Mouse (Mus musculus): ENCODE measurements around the gene Mt3. TPM values are rescaled to one million over a fixed set of nuclear protein-coding genes. Genes with fewer than 3 reads are reported as not detected.

Gene Mt3
- 28.4 TPM for polyA plus RNA-seq (2014; fragmentation: Illumina TruSeq; extraction: RNeasy Lipid Tissue Mini Kit (QIAGEN cat#74804); ENCODE audit: low read depth, low replicate concordance)

DNA sequence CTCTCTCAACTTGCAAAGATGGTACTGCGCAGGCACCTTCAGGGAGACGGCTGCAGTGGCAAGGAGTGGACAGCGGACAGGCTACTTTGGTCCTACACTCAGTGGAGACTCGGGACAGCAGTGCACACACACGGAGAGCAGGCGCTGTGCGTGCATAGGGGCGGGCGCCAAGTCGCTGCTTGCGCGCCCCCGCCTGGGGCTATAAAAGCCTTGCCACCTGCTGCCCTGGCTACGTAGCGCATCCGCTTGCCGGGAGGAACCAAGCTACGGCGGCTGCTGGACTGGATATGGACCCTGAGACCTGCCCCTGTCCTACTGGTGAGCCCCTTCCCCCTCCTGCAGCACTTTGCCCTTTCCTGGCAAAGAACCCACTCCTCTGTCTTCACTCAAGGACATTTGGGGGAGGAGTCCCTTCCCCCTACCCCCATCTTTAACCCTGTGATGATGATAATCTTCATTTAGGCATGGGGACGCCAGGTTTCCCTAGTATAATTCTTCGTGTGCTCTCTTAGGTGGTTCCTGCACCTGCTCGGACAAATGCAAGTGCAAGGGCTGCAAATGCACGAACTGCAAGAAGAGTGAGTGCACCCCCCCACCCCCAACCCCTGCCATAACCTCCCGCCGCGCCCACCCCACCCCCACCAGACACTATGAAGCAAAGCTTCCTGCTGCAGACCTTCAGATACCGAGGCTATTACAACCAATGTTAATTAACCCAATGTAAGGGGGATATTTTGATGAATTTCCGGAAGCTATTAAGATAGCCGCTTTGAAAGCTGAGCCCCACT lies at the start of gene Mt3:
Gene Mt3 (plus strand): TSS at position 95 of the 788 bp plus-strand sequence.

DNA sequence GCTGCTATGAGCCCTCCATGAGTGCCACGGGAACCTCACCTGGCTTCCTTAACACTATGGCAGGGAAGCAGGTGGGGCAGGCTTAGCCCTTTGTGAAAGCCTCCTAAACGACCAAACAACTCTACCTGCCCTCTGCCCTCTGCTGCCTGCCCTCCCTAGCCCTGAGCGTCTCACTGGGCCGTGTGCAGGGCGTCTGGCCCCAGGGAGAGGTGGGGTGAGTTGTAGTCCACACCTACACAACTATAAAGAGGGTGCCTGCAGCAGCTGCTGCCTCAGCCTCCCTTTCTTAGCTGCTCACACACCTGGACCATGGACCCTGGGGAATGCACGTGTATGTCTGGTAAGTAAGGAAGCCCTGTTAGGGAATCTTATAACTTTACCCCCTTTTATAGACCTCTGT lies 15.5 kb upstream of the Mt3 start, which contains the start of gene Mt4:
Gene Mt4 (plus strand): TSS at position 265 of the 400 bp plus-strand sequence.

DNA sequence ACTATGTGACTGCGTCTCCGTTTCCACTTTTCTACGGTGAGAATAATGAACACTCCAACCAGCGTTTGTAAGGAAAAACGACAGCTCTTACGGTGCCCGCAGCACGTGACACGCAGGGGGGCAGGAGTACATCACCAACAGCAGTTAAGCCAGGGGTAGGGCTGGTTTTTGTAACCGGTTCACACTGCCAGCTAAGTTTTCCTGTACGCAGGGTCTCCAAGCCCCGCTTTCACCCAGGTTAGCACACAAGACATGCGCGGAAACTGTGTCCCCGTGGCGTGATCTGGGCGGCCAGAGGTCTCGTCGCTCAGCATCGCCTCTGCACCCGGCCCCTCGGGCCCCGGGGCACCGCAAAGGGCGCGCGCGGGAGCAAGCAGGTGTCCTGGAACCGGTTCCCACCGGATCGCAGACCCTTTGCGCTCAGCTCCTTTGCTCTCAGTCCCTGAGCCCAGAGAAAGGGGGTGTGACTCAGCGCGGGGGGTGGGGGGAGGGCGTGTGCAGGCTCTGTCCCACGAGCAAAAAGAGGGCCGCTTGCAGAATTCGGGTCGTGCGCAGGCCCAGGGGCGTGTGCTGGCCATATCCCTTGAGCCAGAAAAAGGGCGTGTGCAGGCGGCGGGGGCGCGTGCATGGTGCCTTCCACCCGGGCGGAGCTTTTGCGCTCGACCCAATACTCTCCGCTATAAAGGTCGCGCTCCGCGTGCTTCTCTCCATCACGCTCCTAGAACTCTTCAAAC lies 19.8 kb downstream of the Mt3 start, which contains the start of gene Mt2:
Gene Mt2 (plus strand): TSS at position 590 of the 734 bp plus-strand sequence.

DNA sequence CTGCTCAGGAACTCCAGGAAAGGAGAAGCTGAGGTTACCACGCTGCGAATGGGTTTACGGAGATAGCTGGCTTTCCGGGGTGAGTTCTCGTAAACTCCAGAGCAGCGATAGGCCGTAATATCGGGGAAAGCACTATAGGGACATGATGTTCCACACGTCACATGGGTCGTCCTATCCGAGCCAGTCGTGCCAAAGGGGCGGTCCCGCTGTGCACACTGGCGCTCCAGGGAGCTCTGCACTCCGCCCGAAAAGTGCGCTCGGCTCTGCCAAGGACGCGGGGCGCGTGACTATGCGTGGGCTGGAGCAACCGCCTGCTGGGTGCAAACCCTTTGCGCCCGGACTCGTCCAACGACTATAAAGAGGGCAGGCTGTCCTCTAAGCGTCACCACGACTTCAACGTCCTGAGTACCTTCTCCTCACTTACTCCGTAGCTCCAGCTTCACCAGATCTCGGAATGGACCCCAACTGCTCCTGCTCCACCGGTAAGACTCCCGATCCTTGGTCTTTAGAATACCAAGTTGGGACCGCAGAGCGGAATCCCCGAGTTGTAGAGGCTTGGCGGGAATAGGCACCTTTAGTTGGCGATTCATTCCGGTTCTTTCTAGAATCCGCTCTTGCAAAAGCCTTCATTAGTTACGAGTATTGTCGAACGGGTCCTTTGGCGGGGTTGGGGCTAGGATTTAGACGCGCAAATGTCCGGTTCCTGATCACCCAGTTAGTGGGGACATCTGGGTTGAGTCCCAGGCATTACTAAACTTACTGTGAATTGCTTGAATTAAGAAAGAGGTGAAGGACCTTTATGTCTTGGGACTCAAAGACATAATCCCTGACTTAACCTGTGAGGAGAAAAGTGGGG lies 26.7 kb downstream of the Mt3 start, which contains the start of gene Mt1:
Gene Mt1 (plus strand): TSS at position 226 of the 856 bp plus-strand sequence.

Other genes with a start within 250 kb of the Mt3 start
- 96.0 TPM for gene Amfr, start 139.8 kb upstream of the Mt3 start, polyA plus RNA-seq (2014; fragmentation: Illumina TruSeq; extraction: RNeasy Lipid Tissue Mini Kit (QIAGEN cat#74804); ENCODE audit: low read depth, low replicate concordance)
- 30.6 TPM for gene Nudt21, start 115.6 kb upstream of the Mt3 start, polyA plus RNA-seq (2014; fragmentation: Illumina TruSeq; extraction: RNeasy Lipid Tissue Mini Kit (QIAGEN cat#74804); ENCODE audit: low read depth, low replicate concordance)
- 15.9 TPM for gene Ogfod1, start 115.4 kb upstream of the Mt3 start, polyA plus RNA-seq (2014; fragmentation: Illumina TruSeq; extraction: RNeasy Lipid Tissue Mini Kit (QIAGEN cat#74804); ENCODE audit: low read depth, low replicate concordance)
- 25.3 TPM for gene Bbs2, start 53.7 kb upstream of the Mt3 start, polyA plus RNA-seq (2014; fragmentation: Illumina TruSeq; extraction: RNeasy Lipid Tissue Mini Kit (QIAGEN cat#74804); ENCODE audit: low read depth, low replicate concordance)
- gene Mt4, start 15.4 kb upstream of the Mt3 start, polyA plus RNA-seq (2014; fragmentation: Illumina TruSeq; extraction: RNeasy Lipid Tissue Mini Kit (QIAGEN cat#74804); ENCODE audit: low read depth, low replicate concordance) = not detected
- 456 TPM for gene Mt2, start 20.1 kb downstream of the Mt3 start, polyA plus RNA-seq (2014; fragmentation: Illumina TruSeq; extraction: RNeasy Lipid Tissue Mini Kit (QIAGEN cat#74804); ENCODE audit: low read depth, low replicate concordance)
- gene Mt1, start 26.5 kb downstream of the Mt3 start, polyA plus RNA-seq (2014; fragmentation: Illumina TruSeq; extraction: RNeasy Lipid Tissue Mini Kit (QIAGEN cat#74804); ENCODE audit: low read depth, low replicate concordance) = 565 TPM
- 21.7 TPM for gene Nup93, start 62.0 kb downstream of the Mt3 start, polyA plus RNA-seq (2014; fragmentation: Illumina TruSeq; extraction: RNeasy Lipid Tissue Mini Kit (QIAGEN cat#74804); ENCODE audit: low read depth, low replicate concordance)
- gene Slc12a3, start 176.6 kb downstream of the Mt3 start, polyA plus RNA-seq (2014; fragmentation: Illumina TruSeq; extraction: RNeasy Lipid Tissue Mini Kit (QIAGEN cat#74804); ENCODE audit: low read depth, low replicate concordance) = 1.6 TPM
- 131 TPM for gene Herpud1, start 233.8 kb downstream of the Mt3 start, polyA plus RNA-seq (2014; fragmentation: Illumina TruSeq; extraction: RNeasy Lipid Tissue Mini Kit (QIAGEN cat#74804); ENCODE audit: low read depth, low replicate concordance)

All from adipose tissue, adult 10 weeks (tissue).